Mouse (Mus musculus) layer of hippocampus, adult 11-12 months (tissue): Measurements from ENCODE around the gene Slc16a1.
"Not testable (repeated sequence)": the region's sequence is repeated elsewhere in the genome, so short reads cannot be mapped to it uniquely, and the experiment has no call there.

Experiments
- DNase-seq: peaks from one replicate; pipeline ENCODE4 v3.0.0; 2022; ENCODE audit warnings: low spot score

The Slc16a1 gene

DNA sequence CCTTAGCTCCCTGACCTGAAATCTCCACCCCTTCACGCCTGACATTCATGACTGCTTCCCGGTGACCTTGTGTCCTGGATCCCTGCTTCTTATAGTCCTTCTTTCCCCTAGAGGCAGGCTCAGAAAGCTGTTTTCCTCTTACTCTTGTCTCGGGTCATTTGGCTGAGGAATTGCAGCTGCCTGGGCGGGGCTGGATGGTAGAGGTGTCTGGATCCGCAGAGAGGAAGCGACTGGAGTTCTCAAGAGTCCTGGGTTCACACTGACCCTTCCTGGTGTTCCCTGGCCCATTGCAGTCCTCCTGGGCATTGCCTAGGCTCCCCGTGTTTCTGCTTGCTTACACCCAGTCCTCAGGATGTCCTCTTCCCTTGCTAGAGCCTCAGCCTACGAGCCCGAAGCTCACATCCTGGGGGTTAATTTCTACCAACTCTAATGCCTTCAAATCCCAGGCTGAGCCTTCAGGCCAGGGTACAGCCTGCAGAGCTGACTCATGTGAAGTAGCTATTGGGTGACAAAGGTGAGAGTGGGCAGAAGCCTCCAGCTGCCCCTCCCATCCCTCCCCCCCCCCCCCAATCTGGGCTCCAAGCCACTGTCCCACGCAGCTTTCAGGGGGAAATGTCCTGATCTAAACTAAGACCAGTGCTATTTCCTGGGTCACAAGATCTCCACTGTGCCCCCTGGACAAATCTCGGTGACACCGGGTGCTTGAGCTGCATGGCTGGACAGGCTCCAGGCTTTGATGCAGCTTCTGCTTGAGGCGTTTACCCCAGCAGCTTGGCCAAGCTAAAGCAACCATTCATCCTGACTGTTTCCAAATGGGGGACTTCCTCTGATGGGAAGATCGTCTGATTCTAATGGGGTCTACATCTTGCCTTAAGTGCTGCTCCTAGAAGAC, 36.1 kb downstream of the Slc16a1 start:
- peak; percentile 22 for DNase-seq

DNA sequence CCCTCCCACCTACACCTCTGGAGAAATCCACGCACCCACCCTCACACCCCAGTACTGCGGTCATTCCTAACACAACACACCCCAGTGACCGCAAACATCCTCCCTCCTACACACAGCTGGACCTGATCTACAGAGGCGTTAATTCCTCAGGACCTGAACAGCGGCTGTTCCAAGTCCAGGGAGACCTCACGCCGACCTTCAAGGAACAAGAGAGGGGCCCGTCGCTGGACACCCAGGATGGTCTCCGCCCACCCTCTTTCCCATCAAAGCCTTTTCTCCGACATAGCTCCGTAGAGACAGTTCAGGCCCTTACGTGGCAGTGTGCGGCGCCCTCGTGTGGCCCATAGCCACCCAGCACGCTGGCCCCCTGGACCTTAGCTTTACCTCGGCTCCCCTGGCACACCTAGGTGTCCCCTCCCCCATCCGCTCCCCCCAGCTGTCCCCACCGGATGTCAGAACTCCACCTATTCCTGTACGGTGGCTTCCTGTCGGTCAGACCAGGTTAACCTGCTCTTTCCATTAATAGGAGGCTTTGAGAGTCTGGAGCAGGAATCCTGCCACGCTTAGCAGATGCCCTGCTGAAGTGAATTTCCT, 36.9 kb downstream of the Slc16a1 start:
- peak; percentile 80 for DNase-seq

DNA sequence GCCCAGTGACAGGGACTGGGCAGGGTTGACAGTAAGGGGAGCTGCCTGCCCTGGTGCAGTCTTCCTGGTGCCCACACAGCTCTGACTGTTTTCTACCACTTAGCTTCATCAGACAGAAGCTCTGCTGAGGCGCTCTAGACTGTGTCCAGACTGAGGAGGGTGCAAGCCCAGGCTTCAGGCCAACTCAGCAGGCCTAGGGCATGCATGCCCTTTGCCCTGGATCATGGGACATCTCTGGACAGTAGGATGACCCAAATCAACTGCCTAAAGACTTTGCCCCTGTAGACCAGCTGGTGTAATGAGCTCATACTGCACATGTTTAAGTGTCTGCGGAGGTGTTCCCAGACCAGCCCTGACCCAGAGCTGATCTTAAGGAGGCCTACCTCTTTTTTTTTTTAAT, 39.3 kb downstream of the Slc16a1 start:
- no peak for DNase-seq

GRCm38 (mm10) chr3:104678826-104679225, 40.4 kb downstream of the Slc16a1 start:
- no peak for DNase-seq

DNA sequence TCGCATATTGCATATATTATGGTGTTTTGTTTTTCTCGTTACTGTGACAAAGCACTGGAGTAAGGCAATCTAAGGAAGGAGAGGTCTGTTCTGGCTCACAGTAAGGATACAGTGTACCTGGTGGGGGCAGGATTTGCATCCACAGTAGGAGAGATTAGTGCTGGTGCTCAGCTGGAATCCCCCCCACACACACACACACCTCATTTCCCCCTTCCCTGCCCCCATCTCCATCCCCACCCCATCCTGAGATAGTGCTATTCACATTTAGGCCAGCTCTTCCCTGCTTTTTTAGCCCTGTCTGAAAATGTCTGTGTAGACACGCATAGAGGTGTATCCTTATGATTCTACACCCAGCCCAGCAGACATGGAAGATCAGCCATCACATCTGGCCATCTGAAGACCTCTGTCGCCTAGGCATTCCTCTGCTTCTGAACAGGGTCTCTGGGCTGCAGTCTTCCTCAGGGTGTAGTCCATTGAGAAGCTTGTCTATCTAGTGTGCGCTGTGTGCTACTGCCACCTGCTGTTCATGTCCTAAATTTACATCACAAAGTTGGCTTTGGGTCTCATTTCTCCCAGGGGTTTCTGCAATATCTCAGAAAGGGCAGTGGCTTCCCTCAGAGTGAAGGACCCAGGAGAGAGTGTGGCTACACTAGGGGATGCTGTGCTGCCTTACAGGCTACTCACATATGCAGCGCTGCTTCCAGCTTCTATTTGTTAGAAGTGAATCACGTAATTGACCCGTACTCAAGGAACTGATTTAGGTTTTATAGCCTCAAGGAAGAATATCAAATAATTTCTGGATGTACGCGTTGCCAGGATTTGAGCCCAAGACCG, 44.4 kb downstream of the Slc16a1 start:
- peak; percentile 53 for DNase-seq

DNA sequence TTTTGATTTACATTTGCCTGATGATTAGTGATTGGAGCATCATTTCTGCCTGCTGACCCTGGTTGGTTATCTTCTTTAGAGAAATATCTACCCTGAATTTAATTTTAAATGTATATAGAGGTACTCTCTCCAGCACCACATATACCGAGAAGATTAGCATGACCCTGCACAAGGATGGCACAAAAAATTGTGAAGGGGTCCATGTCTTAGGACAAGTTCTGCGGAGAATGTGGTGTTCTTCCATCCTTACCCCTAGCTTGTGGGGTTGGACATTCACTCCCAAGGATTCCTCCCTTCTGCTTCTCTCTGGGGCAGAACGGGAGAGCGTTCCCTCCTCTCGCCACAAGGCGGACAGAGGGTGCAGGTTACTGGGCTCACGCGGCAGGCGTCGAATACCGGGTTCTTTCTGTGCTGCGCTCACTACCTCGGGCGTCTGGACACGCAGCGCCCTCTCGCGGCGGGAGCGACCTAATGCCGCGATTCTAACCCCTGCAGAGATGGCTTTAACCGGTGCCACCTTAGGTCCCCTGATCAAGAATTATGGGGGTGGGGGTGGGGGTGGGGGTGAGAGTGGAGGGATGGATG, 62.4 kb downstream of the Slc16a1 start:
- DNase-seq: peak; percentile 73

GRCm38 (mm10) chr3:104701761-104702160, 63.3 kb downstream of the Slc16a1 start:
- no peak for DNase-seq

- no peak for DNase-seq
Measured at GRCm38 (mm10) chr3:104703941-104704340, 65.5 kb downstream of the Slc16a1 start.

DNA sequence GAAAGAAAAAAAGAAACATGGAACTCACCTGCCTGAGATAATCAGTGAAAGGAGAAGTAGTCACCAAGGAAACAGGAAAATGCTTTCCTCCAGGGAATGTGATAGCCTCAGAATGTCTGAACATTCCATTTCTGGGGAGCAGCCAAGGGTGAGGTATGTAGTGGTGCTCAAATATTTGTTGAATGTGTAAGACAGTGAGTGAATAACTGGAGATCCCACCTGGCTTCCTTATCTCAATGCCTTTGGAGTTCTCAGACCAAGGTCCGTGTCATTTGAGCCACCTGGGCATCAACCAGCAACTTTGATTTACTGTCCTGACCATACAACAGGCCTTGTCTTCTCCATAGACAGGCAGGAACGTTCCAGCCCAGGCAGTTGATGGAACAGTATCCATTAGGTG, 68.0 kb downstream of the Slc16a1 start:
- DNase-seq: no peak

DNA sequence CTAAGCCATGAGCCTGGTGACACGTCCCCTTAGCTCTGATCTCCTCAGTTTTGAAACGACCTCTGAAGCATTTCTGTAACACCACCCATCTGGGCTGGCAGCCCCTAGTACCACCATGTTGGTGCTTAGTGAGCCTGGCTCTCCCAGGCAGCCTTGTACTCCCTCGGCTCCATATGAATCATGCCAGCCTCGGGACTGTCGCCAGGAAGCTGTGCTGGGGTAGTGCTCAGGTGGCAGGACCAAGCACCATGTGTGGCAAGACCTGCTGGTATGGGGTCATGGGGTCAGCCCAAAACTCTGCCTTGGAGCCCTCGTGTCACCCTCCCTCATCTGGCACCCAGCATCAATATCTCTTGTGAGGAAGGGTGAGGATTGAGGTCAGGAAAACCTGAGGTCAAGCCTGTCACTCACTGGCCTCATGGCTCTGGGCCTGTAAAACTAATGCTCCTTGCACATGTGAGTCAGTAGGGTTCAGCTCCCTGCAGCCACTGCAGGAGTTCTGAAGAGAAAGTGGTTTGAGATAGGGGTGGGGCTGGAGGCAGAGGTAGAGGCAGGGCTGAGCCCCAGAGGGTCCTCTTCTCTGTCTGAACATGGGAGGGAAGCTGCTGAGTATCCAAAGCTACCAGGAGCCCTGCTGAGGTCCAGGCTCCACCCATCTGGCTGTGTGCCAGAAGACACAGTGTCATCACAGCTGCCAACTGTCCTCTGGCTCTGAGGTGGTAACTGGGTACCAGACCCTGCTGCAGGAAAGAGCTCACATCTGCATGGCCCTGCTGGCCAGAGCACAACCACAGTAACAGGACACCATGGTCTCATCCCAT, 68.7 kb downstream of the Slc16a1 start:
- DNase-seq: peak; percentile 5

GRCm38 (mm10) chr3:104707772-104708144, 69.3 kb downstream of the Slc16a1 start:
- not testable (repeated sequence) for DNase-seq
